Mouse (Mus musculus): ENCODE results near the gene Gale. TPM values are rescaled to one million over a fixed set of nuclear protein-coding genes. Genes with fewer than 3 reads are reported as not detected.
"Not testable (repeated sequence)": the region's sequence is repeated elsewhere in the genome, so short reads cannot be mapped to it uniquely, and the experiment has no call there.

The Gale gene
- polyA plus RNA-seq, 1 experiment, result 71.2 TPM

DNA sequence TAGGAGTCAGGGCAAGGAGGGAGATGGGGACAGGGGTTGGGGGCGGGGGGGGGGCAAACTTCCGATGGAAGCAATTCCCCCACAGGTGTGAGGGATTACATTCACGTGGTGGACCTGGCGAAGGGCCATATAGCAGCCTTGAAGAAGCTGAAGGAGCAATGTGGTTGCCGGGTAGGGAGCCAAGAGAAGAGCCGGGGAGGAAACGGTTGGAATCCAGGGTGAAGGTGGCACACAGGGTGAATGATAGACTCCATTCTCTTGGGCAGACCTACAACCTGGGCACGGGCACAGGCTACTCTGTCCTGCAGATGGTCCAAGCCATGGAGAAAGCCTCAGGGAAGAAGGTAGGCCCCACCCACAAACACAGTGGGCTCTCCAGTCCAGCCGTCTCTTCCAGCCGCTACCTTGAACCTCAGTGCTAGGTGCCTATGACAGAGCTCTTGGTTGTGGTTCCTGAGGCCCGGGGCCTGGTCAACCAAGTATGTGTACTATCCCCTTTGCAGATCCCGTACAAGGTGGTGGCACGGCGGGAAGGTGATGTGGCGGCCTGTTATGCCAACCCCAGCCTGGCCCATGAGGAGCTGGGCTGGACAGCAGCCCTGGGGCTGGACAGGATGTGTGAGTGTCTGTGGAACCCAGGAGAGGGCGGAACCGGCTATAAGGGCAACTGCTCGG is 3.7 kb downstream of the Gale start:
- TF ChIP-seq GATA1 (IDR thresholded peaks at IDR 0.05; ENCODE audit: borderline replicate concordance, low read length) (no peak), FLI1 (IDR thresholded peaks at IDR 0.05; ENCODE audit: low read length) (no peak)
- peaks cover 64% of the 10 kb centered on the region for H3K36me3 ChIP-seq (replicated peaks; ENCODE audit: low read length)
- H3K9me3 ChIP-seq, result no peaks in the 10 kb centered on the region
- H3K4me3 ChIP-seq (replicated peaks), result no peak overlapping the region
- H3K4me1 ChIP-seq, result peaks cover 70% of the 10 kb centered on the region
- no peaks in the 10 kb centered on the region for H3K27me3 ChIP-seq (replicated peaks)

DNA sequence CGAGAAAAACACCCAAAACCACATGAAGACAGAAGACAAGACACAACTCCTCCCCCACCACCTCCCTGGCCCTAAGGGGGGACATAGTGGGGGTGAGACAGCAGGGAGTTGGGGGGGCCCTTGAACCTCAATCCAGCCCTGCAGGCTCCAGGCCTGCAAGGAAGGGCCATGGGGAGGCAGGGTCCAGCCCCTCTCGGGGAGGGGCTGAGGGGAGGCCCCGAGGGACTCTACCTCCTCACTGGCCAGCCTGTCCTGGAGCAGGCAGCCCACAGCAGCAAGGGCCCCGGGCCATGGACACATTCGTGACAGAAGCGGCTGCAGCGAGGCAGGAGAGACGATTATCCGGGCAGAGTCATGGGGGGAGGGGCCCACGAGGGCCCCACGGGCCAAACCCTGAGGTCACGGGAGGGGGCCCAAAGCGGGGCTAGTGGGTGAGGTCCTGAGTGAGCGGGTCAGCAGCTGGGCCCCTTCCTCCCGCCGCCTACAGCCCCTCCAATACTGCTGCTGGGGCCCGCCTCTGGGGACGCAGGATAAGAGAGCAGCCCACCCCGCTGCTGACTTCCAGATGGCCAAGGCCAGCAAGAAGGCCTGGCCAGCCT is 4.8 kb downstream of the Gale start:
- no peaks in the 10 kb centered on the region for H3K27me3 ChIP-seq (replicated peaks)
- H3K9me3 ChIP-seq, result no peaks in the 10 kb centered on the region
- H3K4me1 ChIP-seq, result peaks cover 70% of the 10 kb centered on the region
- H3K4me3 ChIP-seq (replicated peaks), result no peak overlapping the region
- peaks cover 60% of the 10 kb centered on the region for H3K36me3 ChIP-seq (replicated peaks; ENCODE audit: low read length)
- TF ChIP-seq FLI1 (IDR thresholded peaks at IDR 0.05; ENCODE audit: low read length) (no peak), GATA1 (IDR thresholded peaks at IDR 0.05; ENCODE audit: borderline replicate concordance, low read length) (no peak)

DNA sequence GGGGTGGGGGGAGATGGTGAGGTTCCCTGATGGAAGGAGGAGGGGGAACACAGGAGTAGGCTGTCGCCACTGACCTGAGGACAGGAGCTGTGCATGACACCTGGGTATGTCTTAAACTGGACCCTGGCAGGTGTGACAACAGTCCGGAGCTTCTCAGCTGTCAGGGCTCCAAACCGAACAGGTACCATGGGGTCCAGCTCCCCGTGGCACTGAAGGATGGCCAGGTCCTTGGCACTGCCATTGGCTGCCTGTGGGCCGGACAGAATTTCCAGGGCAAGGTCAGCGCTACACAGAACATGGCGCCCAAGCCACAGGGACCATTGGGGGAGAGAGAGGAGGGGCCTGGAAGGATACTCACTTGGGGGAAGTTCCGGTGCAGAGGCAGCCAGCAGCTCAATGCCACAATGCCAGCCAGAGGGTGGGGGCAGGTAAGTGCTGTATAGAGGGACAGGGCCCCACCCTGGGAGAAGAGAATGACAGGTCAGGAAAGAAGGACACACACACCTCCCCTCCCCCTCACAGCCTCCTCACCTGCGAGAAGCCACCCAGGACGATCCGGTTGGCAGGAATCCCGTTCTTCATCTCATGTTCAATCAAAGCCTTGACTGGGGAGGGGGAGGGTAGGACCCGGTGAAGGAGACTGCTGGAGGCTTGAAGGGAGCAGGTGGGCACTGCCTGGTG is 5.7 kb downstream of the Gale start:
- H3K36me3 ChIP-seq (replicated peaks; ENCODE audit: low read length), result peaks cover 67% of the 10 kb centered on the region
- TF ChIP-seq GATA1 (IDR thresholded peaks at IDR 0.05; ENCODE audit: borderline replicate concordance, low read length) (no peak), FLI1 (IDR thresholded peaks at IDR 0.05; ENCODE audit: low read length) (no peak)
- peaks cover 74% of the 10 kb centered on the region for H3K4me1 ChIP-seq
- no peaks in the 10 kb centered on the region for H3K27me3 ChIP-seq (replicated peaks)
- H3K4me3 ChIP-seq (replicated peaks), result no peak overlapping the region
- H3K9me3 ChIP-seq, result no peaks in the 10 kb centered on the region

DNA sequence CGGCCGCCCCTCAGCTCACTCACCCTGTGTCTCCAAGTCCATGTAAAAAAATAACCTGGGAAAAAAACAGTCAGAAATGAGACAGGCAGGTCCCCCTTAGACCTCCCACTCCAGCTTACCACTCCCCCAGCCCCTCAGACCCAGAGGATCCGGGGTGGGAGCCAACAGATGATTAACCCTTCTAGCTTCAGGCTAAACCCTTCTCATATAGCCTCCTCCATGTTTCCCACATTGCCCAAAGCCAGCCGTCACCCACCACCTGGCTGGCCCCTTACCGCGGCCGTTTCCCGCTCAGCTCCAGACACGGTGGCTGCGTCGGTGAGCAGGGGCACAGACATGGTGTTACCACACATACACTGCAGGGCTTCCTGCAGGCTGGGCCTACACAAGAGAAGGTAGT is 7.1 kb downstream of the Gale start:
- H3K4me3 ChIP-seq (replicated peaks), result no peak overlapping the region
- TF ChIP-seq FLI1 (IDR thresholded peaks at IDR 0.05; ENCODE audit: low read length) (no peak), GATA1 (IDR thresholded peaks at IDR 0.05; ENCODE audit: borderline replicate concordance, low read length) (no peak)
- no peaks in the 10 kb centered on the region for H3K9me3 ChIP-seq
- H3K36me3 ChIP-seq (replicated peaks; ENCODE audit: low read length), result peaks cover 74% of the 10 kb centered on the region
- no peaks in the 10 kb centered on the region for H3K27me3 ChIP-seq (replicated peaks)
- peaks cover 68% of the 10 kb centered on the region for H3K4me1 ChIP-seq

DNA sequence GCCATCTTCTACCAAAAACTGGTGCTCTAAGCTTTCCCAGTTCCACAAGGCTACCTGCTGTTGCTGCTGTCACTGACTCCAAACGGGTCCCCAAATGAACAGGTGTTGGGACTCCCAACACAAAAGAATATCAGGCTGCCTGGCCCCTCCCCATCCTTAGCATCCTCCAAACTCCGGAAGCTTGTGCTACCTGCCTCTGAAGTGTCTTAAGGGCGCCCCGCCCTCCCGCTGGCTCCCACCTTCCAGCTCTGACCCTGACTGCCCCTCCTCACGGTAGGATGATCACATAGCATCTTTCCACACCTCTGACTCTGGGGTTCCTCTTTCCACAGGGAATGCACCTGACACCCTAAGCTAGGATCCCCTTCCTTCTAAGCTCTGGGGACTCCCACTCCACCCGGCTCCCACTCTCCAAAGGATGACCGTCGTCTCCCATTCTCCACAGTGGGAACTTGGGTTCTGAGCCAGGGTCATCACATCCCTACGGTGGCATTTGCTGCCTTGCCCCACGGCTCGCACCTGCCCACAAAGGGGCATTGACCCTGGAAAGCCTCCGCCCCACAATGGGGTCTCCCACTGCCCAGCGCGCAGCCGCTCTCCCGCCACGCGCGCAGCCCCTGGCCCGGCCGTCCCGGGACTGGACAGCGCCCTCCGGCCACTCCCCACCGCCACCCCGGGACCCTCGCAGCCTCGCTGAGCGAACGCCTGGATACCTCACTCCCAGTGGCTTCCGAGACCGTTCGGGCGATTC is 8.5 kb downstream of the Gale start:
- Histone ChIP-seq H3K36me3 (replicated peaks; ENCODE audit: low read length) (peaks cover 74% of the 10 kb centered on the region), H3K4me1 (peaks cover 71% of the 10 kb centered on the region), H3K4me3 (replicated peaks) (peak overlapping the region; percentile 93), H3K27me3 (replicated peaks) (no peaks in the 10 kb centered on the region), H3K9me3 (no peaks in the 10 kb centered on the region)
- TF ChIP-seq FLI1 (IDR thresholded peaks at IDR 0.05; ENCODE audit: low read length), result no peak
- TF ChIP-seq GATA1 (IDR thresholded peaks at IDR 0.05; ENCODE audit: borderline replicate concordance, low read length), result no peak

DNA sequence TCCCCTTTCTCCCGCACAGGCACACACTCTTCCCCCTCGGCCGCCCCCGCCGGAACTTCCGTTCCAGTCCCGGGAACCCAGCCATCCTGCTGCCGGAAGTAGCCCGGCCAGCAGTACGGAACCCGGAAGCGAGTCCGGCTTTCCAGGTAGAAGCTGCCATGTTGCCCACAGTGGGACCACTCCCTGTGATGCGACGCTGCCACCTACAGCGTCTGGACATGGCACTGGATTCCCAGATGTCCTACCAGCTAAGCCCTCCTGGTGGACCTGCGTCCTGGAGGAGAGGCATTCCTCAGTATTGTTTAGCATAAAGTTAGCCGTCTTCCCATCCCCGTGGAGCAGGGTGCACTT is 9.0 kb downstream of the Gale start, which contains the start of gene Lypla2:
Gene Lypla2, minus strand, starts transcription at position 71 of the 351 bp plus-strand sequence.
- TF ChIP-seq FLI1 (IDR thresholded peaks at IDR 0.05; ENCODE audit: low read length) (peak; percentile 24; the same call in 1 of the 2 replicates), GATA1 (IDR thresholded peaks at IDR 0.05; ENCODE audit: borderline replicate concordance, low read length) (no peak)
- Histone ChIP-seq H3K36me3 (replicated peaks; ENCODE audit: low read length) (peaks cover 73% of the 10 kb centered on the region), H3K27me3 (replicated peaks) (no peaks in the 10 kb centered on the region), H3K9me3 (no peaks in the 10 kb centered on the region), H3K4me3 (replicated peaks) (peak within 1 kb of the TSS; percentile 93), H3K4me1 (peaks cover 75% of the 10 kb centered on the region)

DNA sequence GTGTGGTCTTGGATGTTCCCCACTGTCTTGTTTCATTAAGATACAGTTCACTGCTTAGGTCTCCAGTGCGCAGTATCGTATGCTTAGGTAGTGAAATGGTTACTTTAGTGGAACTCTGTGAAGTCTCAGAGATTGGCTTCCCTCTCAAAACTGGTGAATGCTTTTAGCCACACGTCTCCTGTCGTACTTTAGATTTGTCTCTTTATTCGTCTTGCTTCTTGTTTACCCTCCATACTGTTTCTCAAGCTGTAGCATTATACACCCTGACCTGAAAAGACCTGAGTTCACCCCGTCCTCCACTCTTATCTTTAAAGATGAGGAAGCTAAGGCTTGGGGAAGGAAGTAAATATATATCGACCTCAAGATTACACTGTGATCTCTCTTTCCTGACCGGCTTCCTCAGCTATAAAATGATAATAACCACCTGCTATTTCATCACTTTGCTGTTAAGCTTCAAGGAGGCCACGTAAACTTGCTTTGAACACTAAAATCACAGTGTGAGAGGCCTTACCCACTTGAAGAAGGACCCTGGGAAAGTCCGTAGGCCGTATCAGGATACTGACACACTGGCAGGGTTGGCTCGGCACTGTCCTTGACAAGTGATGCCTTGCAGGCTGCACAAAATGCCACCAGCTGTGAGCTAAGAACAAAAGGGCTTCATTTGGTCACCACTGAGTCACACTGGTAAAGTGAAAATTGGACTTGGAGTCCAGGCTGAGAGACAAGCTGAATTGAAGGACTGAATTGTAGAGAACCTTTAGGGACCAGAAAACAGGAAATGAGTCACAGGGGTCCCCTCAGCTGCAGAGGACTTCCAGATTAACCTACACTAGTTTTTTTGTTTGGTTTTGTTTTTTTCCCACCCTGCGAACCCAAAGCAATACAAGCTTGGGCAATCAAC is 9.6 kb downstream of the Gale start:
- Histone ChIP-seq H3K27me3 (replicated peaks) (no peaks in the 10 kb centered on the region), H3K9me3 (no peaks in the 10 kb centered on the region), H3K4me3 (replicated peaks) (peak overlapping the region; percentile 93), H3K4me1 (peaks cover 75% of the 10 kb centered on the region), H3K36me3 (replicated peaks; ENCODE audit: low read length) (peaks cover 69% of the 10 kb centered on the region)
- no peak for TF ChIP-seq FLI1 (IDR thresholded peaks at IDR 0.05; ENCODE audit: low read length)
- no peak for TF ChIP-seq GATA1 (IDR thresholded peaks at IDR 0.05; ENCODE audit: borderline replicate concordance, low read length)

DNA sequence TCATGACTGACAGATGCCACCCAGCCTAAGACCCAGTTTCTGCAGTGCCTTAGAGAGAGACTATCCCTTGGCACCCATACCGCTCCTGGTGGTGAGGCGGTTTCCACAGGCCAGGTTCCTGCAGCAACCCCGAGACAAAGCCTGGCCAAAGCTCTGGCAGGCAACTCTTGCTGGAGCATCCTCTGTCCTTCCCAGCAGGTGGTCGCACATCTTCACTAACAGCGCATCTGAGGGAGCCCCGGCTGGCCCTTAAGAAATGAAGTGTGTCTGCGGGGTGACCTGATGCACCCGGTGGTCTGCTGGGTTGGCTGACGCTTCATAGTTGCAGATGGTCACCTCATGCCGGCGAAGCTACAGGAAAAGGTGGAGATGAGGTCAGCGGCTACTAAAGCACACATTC is 12.6 kb downstream of the Gale start:
- TF ChIP-seq GATA1 (IDR thresholded peaks at IDR 0.05; ENCODE audit: borderline replicate concordance, low read length) (no peak), FLI1 (IDR thresholded peaks at IDR 0.05; ENCODE audit: low read length) (no peak)
- peaks cover 59% of the 10 kb centered on the region for H3K4me1 ChIP-seq
- no peak overlapping the region for H3K4me3 ChIP-seq (replicated peaks)
- no peaks in the 10 kb centered on the region for H3K27me3 ChIP-seq (replicated peaks)
- no peaks in the 10 kb centered on the region for H3K9me3 ChIP-seq
- peaks cover 62% of the 10 kb centered on the region for H3K36me3 ChIP-seq (replicated peaks; ENCODE audit: low read length)

DNA sequence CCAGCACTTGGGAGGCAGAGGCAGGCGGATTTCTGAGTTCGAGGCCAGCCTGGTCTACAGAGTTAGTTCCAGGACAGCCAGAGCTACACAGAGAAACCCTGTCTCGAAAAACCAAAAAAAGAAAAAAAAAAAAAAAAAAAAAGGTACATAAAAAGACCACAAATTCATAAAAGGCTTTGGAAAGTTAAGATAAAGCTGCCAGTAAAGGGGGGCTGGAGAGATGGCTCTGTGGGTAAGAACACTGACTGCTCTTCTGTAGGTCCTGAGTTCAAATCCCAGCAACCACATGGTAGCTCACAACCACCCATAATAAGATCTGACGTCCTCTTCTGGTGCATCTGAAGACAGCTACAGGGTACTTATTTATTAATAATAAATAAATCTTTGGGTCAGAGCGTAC is 16.7 kb downstream of the Gale start:
- not testable (repeated sequence) for H3K4me3 ChIP-seq (replicated peaks)
- H3K36me3 ChIP-seq (replicated peaks; ENCODE audit: low read length), result peaks cover 79% of the 10 kb centered on the region

More for the DNA sequence above, 16.7 kb downstream of the Gale start:
- H3K9me3 ChIP-seq; H3K27me3 ChIP-seq (replicated peaks): not testable (repeated sequence)
- H3K4me1 ChIP-seq, result peaks cover 51% of the 10 kb centered on the region

Measured in megakaryocyte, embryonic 14.5 days (primary cell).